In genomic region chr4:47237220-47237619, GRCm38 (mm10) we compare ENCODE assay signal across 11 mouse cellular contexts. TPM values are rescaled to one million over a fixed set of nuclear protein-coding genes. Genes with fewer than 3 reads are reported as not detected.
DNase-seq lines count a peak whose midpoint lies in the region; ATAC-seq and TF ChIP-seq lines count a peak whose summit lies in the region.
"Had no signal": no experiment of that assay in that cellular context is flagged by ENCODE, and none has a peak within 500 bp of the region (broad histone marks: within the 10 kb centered on the region; RNA-seq: fewer than 3 reads in every experiment).

No protein-coding gene starts in this region.

- H3K27ac ChIP-seq in hindbrain, embryonic 10.5 days: 0 out of 2 replicates have a peak overlapping the region, but pooled peaks have one; percentile 56
- no peak overlapping the region for H3K27ac ChIP-seq in hindbrain, embryonic 13.5 days
- H3K27ac ChIP-seq in ES-E14 (ENCODE audit: insufficient read depth, low read depth, low read length, poor library complexity, severe bottlenecking): no peak overlapping the region
- H3K27ac ChIP-seq: intestine, embryonic 15.5 days; lung, embryonic 15.5 days had no signal

- H3K9me3 ChIP-seq in hindbrain, embryonic 10.5 days: no peaks in the 10 kb centered on the region
- no peaks in the 10 kb centered on the region for H3K9me3 ChIP-seq in hindbrain, embryonic 13.5 days
- no peaks in the 10 kb centered on the region for H3K9me3 ChIP-seq in ES-E14 (ENCODE audit: control insufficient read depth, insufficient read depth, low read depth, low read length)
- H3K9me3 ChIP-seq: intestine, embryonic 15.5 days; lung, embryonic 15.5 days had no signal

- 31% methylated on average over 15 of the region's 15 CpGs for WGBS in hindbrain, embryonic 10.5 days
- 34% methylated on average over 15 of the region's 15 CpGs for WGBS in hindbrain, embryonic 13.5 days

- no peak overlapping the region for H3K4me2 ChIP-seq in hindbrain, embryonic 13.5 days
- H3K4me2 ChIP-seq: intestine, embryonic 15.5 days; lung, embryonic 15.5 days had no signal

- H3K9ac ChIP-seq in hindbrain, embryonic 13.5 days: no peak overlapping the region
- H3K9ac ChIP-seq in ES-E14 (ENCODE audit: insufficient read depth, low read depth, low read length, poor library complexity, severe bottlenecking): no peak overlapping the region; the same call in 1 of the 2 replicates
- H3K9ac ChIP-seq: intestine, embryonic 15.5 days; lung, embryonic 15.5 days had no signal

- peak; percentile 48 for DNase-seq in hindbrain, embryonic 10.5 days (ENCODE audit: low spot score)
- DNase-seq in ES-E14 (ENCODE audit: low read depth, low spot score): no peak
- peak; percentile 57 to 75 for DNase-seq in gastrocnemius, adult 8-10 months (ENCODE audit: low spot score in 2 of 2)
- DNase-seq in kidney, postnatal 10 days: peak; percentile 89
- no peak for DNase-seq in frontal cortex, postnatal 10 days (ENCODE audit: low spot score in 2 of 2)
- no peak for DNase-seq in lung, postnatal 25 days (ENCODE audit: low spot score)
- no peak for DNase-seq in cerebellum, postnatal 36 days

- peaks cover 8% of the 10 kb centered on the region; the same call in 1 of the 2 replicates for H3K27me3 ChIP-seq in hindbrain, embryonic 10.5 days (ENCODE audit: insufficient read depth, poor library complexity, severe bottlenecking)
- H3K27me3 ChIP-seq in hindbrain, embryonic 13.5 days: no peaks in the 10 kb centered on the region; the same call in 1 of the 2 replicates
- H3K27me3 ChIP-seq: intestine, embryonic 15.5 days; lung, embryonic 15.5 days had no signal

- H3K4me3 ChIP-seq in hindbrain, embryonic 10.5 days: no peak overlapping the region
- H3K4me3 ChIP-seq in hindbrain, embryonic 13.5 days: no peak overlapping the region
- H3K4me3 ChIP-seq in ES-E14 (ENCODE audit: insufficient read depth in 1 of 2, low read depth in 1 of 2, low read length in 2 of 2, poor library complexity in 1 of 2, severe bottlenecking in 1 of 2): peak overlapping the region; percentile 40 to 42; a peak in 3 of 4 replicates
- H3K4me3 ChIP-seq: intestine, embryonic 15.5 days; lung, embryonic 15.5 days had no signal

- ATAC-seq in hindbrain, embryonic 13.5 days (ENCODE audit: low FRiP score): no peak
- ATAC-seq: intestine, embryonic 15.5 days had no signal

- H3K4me1 ChIP-seq in hindbrain, embryonic 10.5 days (replicated peaks): peaks cover 29% of the 10 kb centered on the region
- H3K4me1 ChIP-seq in hindbrain, embryonic 13.5 days (replicated peaks): peaks cover 14% of the 10 kb centered on the region
- H3K4me1 ChIP-seq in ES-E14 (ENCODE audit: control insufficient read depth in 2 of 2, insufficient read depth in 2 of 2, low read length in 2 of 2, poor library complexity in 1 of 2): 0 out of 4 replicates have a peak, but pooled peaks cover 0 to 2% of the 10 kb centered on the region in 2 experiments

- in situ Hi-C loops in ES-E14 (cut with MboI; ENCODE audit: low sequenced_read_pairs in 2 of 2, unreplicated experiment in 2 of 2): no loop called here

- no peaks in the 10 kb centered on the region for H3K36me3 ChIP-seq in hindbrain, embryonic 10.5 days
- no peaks in the 10 kb centered on the region for H3K36me3 ChIP-seq in hindbrain, embryonic 13.5 days
- H3K36me3 ChIP-seq in ES-E14 (ENCODE audit: control insufficient read depth, insufficient read depth, low read length, poor library complexity, severe bottlenecking): no peaks in the 10 kb centered on the region
- H3K36me3 ChIP-seq: intestine, embryonic 15.5 days; lung, embryonic 15.5 days had no signal

TF ChIP-seq in ES-E14, 5 proteins besides CTCF, POLR2A, EP300 and RAD21:
- TF ChIP-seq HCFC1 (IDR thresholded peaks at IDR 0.05; ENCODE audit: borderline replicate concordance, insufficient read depth, low read length) (no peak), ZNF384 (IDR thresholded peaks at IDR 0.05; ENCODE audit: low read depth, low read length) (no peak), CHD2 (IDR thresholded peaks at IDR 0.05; ENCODE audit: low read depth, low read length) (no peak), ZC3H11A (IDR thresholded peaks at IDR 0.05; ENCODE audit: borderline replicate concordance, low read depth, low read length) (no peak)

RNA-seq across cellular contexts. Expression of gene Col15a1, which starts 29.3 kb away (rescaled TPM):
- 4.7 and 6.4 TPM in 2 replicates for polyA plus RNA-seq in hindbrain, embryonic 10.5 days (2016; fragmentation: Nextera tagmentation; extraction: Ambion mirVana)
- 2.9 and 3.7 TPM in 2 replicates for polyA plus RNA-seq in hindbrain, embryonic 13.5 days (2015; fragmentation: Nextera tagmentation; extraction: Ambion mirVana)
- total RNA-seq in ES-E14 (2012; rRNA removed): 0.31 and 0.58 TPM in 2 replicates
- total RNA-seq in gastrocnemius, adult 8-10 months (2022): 10 to 100 TPM in 3 of 4 experiments, 1 to 10 TPM in 1; 9.7 to 30.8 (median 14.9) TPM
- total RNA-seq: common myeloid progenitor, adult 5-6 weeks had no signal

Comparison
In these comparisons a context has a peak if more than half of its experiments do, and no peak if none do; other contexts are left out.
1. DNase-seq: peak in hindbrain, embryonic 10.5 days (single experiment), gastrocnemius, adult 8-10 months (2 of 2) and kidney, postnatal 10 days (single experiment); none in ES-E14 (single experiment), frontal cortex, postnatal 10 days (0 of 2), lung, postnatal 25 days (single experiment) and cerebellum, postnatal 36 days (0 of 2).
2. H3K4me3 ChIP-seq: peak in ES-E14 (2 of 2); none in hindbrain, embryonic 10.5 days (single experiment) and hindbrain, embryonic 13.5 days (single experiment).